Mouse (Mus musculus): Measurements from ENCODE around the gene Sdhd.

GRCm38 (mm10) chr9:50553547-50553946, 50.1 kb downstream of the Sdhd start:
- TF ChIP-seq CTCF (conservative IDR thresholded peaks at IDR 0.05; ENCODE audit: insufficient read depth, insufficient read length, low read depth, low read length) (no peak), POLR2A (IDR thresholded peaks at IDR 0.05; ENCODE audit: low read depth, low read length) (no peak)
